Mouse (Mus musculus) cerebellum, adult 2 months (tissue): ENCODE measurements around the gene Sept10.

ENCODE experiments used
- CTCF ChIP-seq: fragments of 200-500 bp; IDR thresholded peaks from 2 replicates; pipeline ENCODE4 v1.5.1; 2011; ENCODE audit warnings: low read depth, mild to moderate bottlenecking, control low read depth, low read length, moderate library complexity, borderline replicate concordance; ENCODE audit not compliant: insufficient read depth
- POLR2A ChIP-seq: fragments of 200-500 bp; IDR thresholded peaks from 2 replicates; pipeline ENCODE4 v1.6.1; 2011; ENCODE audit warnings: low read length, control low read depth, borderline replicate concordance; ENCODE audit not compliant: insufficient read depth

DNA sequence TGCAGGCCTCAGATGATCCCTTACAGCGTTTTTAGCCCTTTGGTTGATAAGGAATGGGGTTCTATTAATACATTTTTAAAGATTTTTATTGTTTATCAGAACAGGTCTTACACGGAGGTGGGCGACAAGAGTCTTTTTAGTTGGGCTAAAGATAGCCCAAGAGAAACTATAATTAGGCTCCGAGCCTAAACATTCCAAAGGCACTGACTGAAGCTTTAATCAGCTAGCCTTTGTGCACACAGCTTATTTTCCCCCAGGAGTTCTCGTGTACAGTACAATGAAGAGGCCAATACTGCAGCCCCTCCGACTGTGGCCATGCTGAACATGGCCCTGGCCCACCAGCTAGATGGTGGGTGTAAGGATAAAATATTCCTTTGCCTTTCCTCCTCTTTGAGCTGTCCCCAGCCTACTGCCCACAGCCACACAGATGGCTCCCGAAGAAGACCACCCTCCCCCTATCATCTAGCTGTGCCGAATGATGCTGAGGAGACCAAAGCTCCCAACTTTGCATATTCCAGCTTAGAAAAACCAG, 88.1 kb downstream of the Sept10 start:
- no peak for TF ChIP-seq CTCF
- TF ChIP-seq POLR2A: no peak
